Mouse (Mus musculus) CH12.LX (cell line): ENCODE results near the gene Ankrd33.

Experiments used
- POLR2A ChIP-seq: IDR thresholded peaks from 2 replicates; pipeline ENCODE4 v1.6.1; 2011; ENCODE audit warnings: low read depth, mild to moderate bottlenecking, improper control_type of control experiment, low read length
- POLR2AphosphoS2 ChIP-seq: IDR thresholded peaks from 2 replicates; pipeline ENCODE4 v1.6.1; 2011; ENCODE audit warnings: low read depth, low read length, improper control_type of control experiment

DNA sequence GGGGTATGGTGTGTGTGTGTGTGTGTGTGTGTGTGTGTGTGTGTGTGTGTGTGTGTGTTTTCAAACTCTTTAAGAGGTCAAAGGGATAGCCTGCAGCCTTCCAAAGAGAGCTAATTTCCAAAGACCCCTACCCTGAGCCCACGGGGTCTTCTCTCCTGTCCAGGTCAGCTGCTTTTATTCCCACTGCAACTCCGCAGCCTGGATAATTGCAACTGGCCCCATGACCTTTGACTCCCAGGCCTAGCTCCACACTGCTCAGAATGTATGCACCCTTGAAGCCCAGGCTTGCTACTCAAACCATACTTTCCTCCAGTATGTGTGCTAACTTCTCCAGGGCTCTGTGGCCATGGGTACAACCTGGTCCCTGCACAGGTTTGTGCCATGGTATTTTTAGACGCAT, 20.2 kb upstream of the Ankrd33 start:
- TF ChIP-seq POLR2A (no peak), POLR2AphosphoS2 (no peak)
